Mouse (Mus musculus): Measurements from ENCODE around the gene Col4a1. TPM values are rescaled to one million over a fixed set of nuclear protein-coding genes. Genes with fewer than 3 reads are reported as not detected.

Col4a1 gene
- polyA plus RNA-seq, 1 experiment from 2014 or later, result 130 TPM

- no peaks in the 10 kb centered on the region for H3K9me3 ChIP-seq (ENCODE audit: control insufficient read depth, low read length)
- H3K4me2 ChIP-seq (ENCODE audit: low read depth), result no peak overlapping the region
- no peaks in the 10 kb centered on the region for H3K36me3 ChIP-seq (ENCODE audit: control insufficient read depth, insufficient read depth, low read length)
- 95% methylated on average over 5 of the region's 5 CpGs for WGBS
- H3K4me3 ChIP-seq (ENCODE audit: low read depth, low read length), result no peak overlapping the region
- ATAC-seq (ENCODE audit: insufficient read depth, low FRiP score, low TSS enrichment) (no peak), DNase-seq (ENCODE audit: low spot score) (no peak)
- no peaks in the 10 kb centered on the region for H3K27me3 ChIP-seq (ENCODE audit: control insufficient read depth, insufficient read depth, low read length)
- no peak overlapping the region for H3K27ac ChIP-seq (ENCODE audit: low read depth, low read length)
- no peak overlapping the region for H3K9ac ChIP-seq (ENCODE audit: low read length)
- H3K4me1 ChIP-seq (ENCODE audit: control insufficient read depth, insufficient read depth, low read length), result no peaks in the 10 kb centered on the region; the same call in 1 of the 2 replicates
These were observed 23.7 kb upstream of the Col4a1 start for GRCm38 (mm10) chr8:11336346-11336745.

GRCm38 (mm10) chr8:11335238-11335637, 22.6 kb upstream of the Col4a1 start:
- ATAC-seq (ENCODE audit: insufficient read depth, low FRiP score, low TSS enrichment), result no peak
- WGBS, result 89% methylated on average over 4 of the region's 4 CpGs
- H3K4me1 ChIP-seq (ENCODE audit: control insufficient read depth, insufficient read depth, low read length), result no peaks in the 10 kb centered on the region; the same call in 1 of the 2 replicates

GRCm38 (mm10) chr8:11334493-11334892, 21.9 kb upstream of the Col4a1 start:
- ATAC-seq (ENCODE audit: insufficient read depth, low FRiP score, low TSS enrichment) (no peak), DNase-seq (ENCODE audit: low spot score) (no peak)
- H3K27me3 ChIP-seq (ENCODE audit: control insufficient read depth, insufficient read depth, low read length), result no peaks in the 10 kb centered on the region
- H3K27ac ChIP-seq (ENCODE audit: low read depth, low read length), result no peak overlapping the region
- H3K4me1 ChIP-seq (ENCODE audit: control insufficient read depth, insufficient read depth, low read length), result no peaks in the 10 kb centered on the region; the same call in 1 of the 2 replicates
- H3K4me2 ChIP-seq (ENCODE audit: low read depth), result no peak overlapping the region
- H3K4me3 ChIP-seq (ENCODE audit: low read depth, low read length), result no peak overlapping the region
- H3K9me3 ChIP-seq (ENCODE audit: control insufficient read depth, low read length), result no peaks in the 10 kb centered on the region
- H3K9ac ChIP-seq (ENCODE audit: low read length), result no peak overlapping the region
- 89% methylated on average over 3 of the region's 3 CpGs for WGBS
- no peaks in the 10 kb centered on the region for H3K36me3 ChIP-seq (ENCODE audit: control insufficient read depth, insufficient read depth, low read length)

More at GRCm38 (mm10) chr8:11335238-11335637, 22.6 kb upstream of the Col4a1 start:
- Histone ChIP-seq H3K9me3 (ENCODE audit: control insufficient read depth, low read length) (no peaks in the 10 kb centered on the region), H3K27me3 (ENCODE audit: control insufficient read depth, insufficient read depth, low read length) (no peaks in the 10 kb centered on the region), H3K9ac (ENCODE audit: low read length) (no peak overlapping the region), H3K27ac (ENCODE audit: low read depth, low read length) (no peak overlapping the region), H3K36me3 (ENCODE audit: control insufficient read depth, insufficient read depth, low read length) (no peaks in the 10 kb centered on the region), H3K4me3 (ENCODE audit: low read depth, low read length) (no peak overlapping the region), H3K4me2 (ENCODE audit: low read depth) (no peak overlapping the region)
- no peak for DNase-seq (ENCODE audit: low spot score)

- Histone ChIP-seq H3K4me3 (ENCODE audit: low read depth, low read length) (no peak overlapping the region), H3K36me3 (ENCODE audit: control insufficient read depth, insufficient read depth, low read length) (no peaks in the 10 kb centered on the region), H3K9ac (ENCODE audit: low read length) (no peak overlapping the region), H3K4me1 (ENCODE audit: control insufficient read depth, insufficient read depth, low read length) (no peaks in the 10 kb centered on the region; the same call in 1 of the 2 replicates), H3K4me2 (ENCODE audit: low read depth) (no peak overlapping the region), H3K9me3 (ENCODE audit: control insufficient read depth, low read length) (no peaks in the 10 kb centered on the region), H3K27ac (ENCODE audit: low read depth, low read length) (no peak overlapping the region), H3K27me3 (ENCODE audit: control insufficient read depth, insufficient read depth, low read length) (no peaks in the 10 kb centered on the region)
- ATAC-seq (ENCODE audit: insufficient read depth, low FRiP score, low TSS enrichment) (no peak), DNase-seq (ENCODE audit: low spot score) (no peak)
- 72% methylated on average over 6 of the region's 6 CpGs for WGBS
These were observed 21.1 kb upstream of the Col4a1 start for GRCm38 (mm10) chr8:11333746-11334145.

GRCm38 (mm10) chr8:11331561-11331960, 18.9 kb upstream of the Col4a1 start:
- 86% methylated on average over 4 of the region's 4 CpGs for WGBS

GRCm38 (mm10) chr8:11327722-11328417, 15.2 kb upstream of the Col4a1 start:
- H3K4me3 ChIP-seq (ENCODE audit: low read depth, low read length), result no peak overlapping the region
- H3K9ac ChIP-seq (ENCODE audit: low read length), result no peak overlapping the region
- H3K4me2 ChIP-seq (ENCODE audit: low read depth), result no peak overlapping the region
- ATAC-seq (ENCODE audit: insufficient read depth, low FRiP score, low TSS enrichment) (no peak), DNase-seq (ENCODE audit: low spot score) (no peak)
- H3K36me3 ChIP-seq (ENCODE audit: control insufficient read depth, insufficient read depth, low read length), result no peaks in the 10 kb centered on the region
- WGBS, result 58% methylated on average over 5 of the region's 5 CpGs
- H3K4me1 ChIP-seq (ENCODE audit: control insufficient read depth, insufficient read depth, low read length), result no peaks in the 10 kb centered on the region
- no peaks in the 10 kb centered on the region for H3K9me3 ChIP-seq (ENCODE audit: control insufficient read depth, low read length)
- no peaks in the 10 kb centered on the region for H3K27me3 ChIP-seq (ENCODE audit: control insufficient read depth, insufficient read depth, low read length)
- no peak overlapping the region for H3K27ac ChIP-seq (ENCODE audit: low read depth, low read length)

More at GRCm38 (mm10) chr8:11331561-11331960, 18.9 kb upstream of the Col4a1 start:
- Histone ChIP-seq H3K27me3 (ENCODE audit: control insufficient read depth, insufficient read depth, low read length) (no peaks in the 10 kb centered on the region), H3K4me2 (ENCODE audit: low read depth) (no peak overlapping the region), H3K27ac (ENCODE audit: low read depth, low read length) (no peak overlapping the region), H3K36me3 (ENCODE audit: control insufficient read depth, insufficient read depth, low read length) (no peaks in the 10 kb centered on the region), H3K9ac (ENCODE audit: low read length) (no peak overlapping the region), H3K4me1 (ENCODE audit: control insufficient read depth, insufficient read depth, low read length) (no peaks in the 10 kb centered on the region; the same call in 1 of the 2 replicates), H3K4me3 (ENCODE audit: low read depth, low read length) (no peak overlapping the region), H3K9me3 (ENCODE audit: control insufficient read depth, low read length) (no peaks in the 10 kb centered on the region)
- ATAC-seq (ENCODE audit: insufficient read depth, low FRiP score, low TSS enrichment), result no peak
- DNase-seq (ENCODE audit: low spot score), result no peak

GRCm38 (mm10) chr8:11327298-11327697, 14.7 kb upstream of the Col4a1 start:
- no peaks in the 10 kb centered on the region for H3K4me1 ChIP-seq (ENCODE audit: control insufficient read depth, insufficient read depth, low read length)
- no peak overlapping the region for H3K4me2 ChIP-seq (ENCODE audit: low read depth)
- H3K27ac ChIP-seq (ENCODE audit: low read depth, low read length), result no peak overlapping the region
- H3K4me3 ChIP-seq (ENCODE audit: low read depth, low read length), result no peak overlapping the region
- H3K27me3 ChIP-seq (ENCODE audit: control insufficient read depth, insufficient read depth, low read length), result no peaks in the 10 kb centered on the region
- 47% methylated on average over 4 of the region's 4 CpGs for WGBS
- no peaks in the 10 kb centered on the region for H3K9me3 ChIP-seq (ENCODE audit: control insufficient read depth, low read length)
- ATAC-seq (ENCODE audit: insufficient read depth, low FRiP score, low TSS enrichment) (no peak), DNase-seq (ENCODE audit: low spot score) (no peak)
- no peak overlapping the region for H3K9ac ChIP-seq (ENCODE audit: low read length)
- H3K36me3 ChIP-seq (ENCODE audit: control insufficient read depth, insufficient read depth, low read length), result no peaks in the 10 kb centered on the region

GRCm38 (mm10) chr8:11324801-11325395, 12.3 kb upstream of the Col4a1 start:
- no peak for DNase-seq (ENCODE audit: low spot score)
- no peak for ATAC-seq (ENCODE audit: insufficient read depth, low FRiP score, low TSS enrichment)
- H3K9me3 ChIP-seq (ENCODE audit: control insufficient read depth, low read length), result no peaks in the 10 kb centered on the region
- H3K27ac ChIP-seq (ENCODE audit: low read depth, low read length), result no peak overlapping the region
- H3K27me3 ChIP-seq (ENCODE audit: control insufficient read depth, insufficient read depth, low read length), result no peaks in the 10 kb centered on the region
- no peaks in the 10 kb centered on the region for H3K4me1 ChIP-seq (ENCODE audit: control insufficient read depth, insufficient read depth, low read length)
- H3K9ac ChIP-seq (ENCODE audit: low read length), result no peak overlapping the region
- no peaks in the 10 kb centered on the region for H3K36me3 ChIP-seq (ENCODE audit: control insufficient read depth, insufficient read depth, low read length)
- no peak overlapping the region for H3K4me2 ChIP-seq (ENCODE audit: low read depth)
- no peak overlapping the region for H3K4me3 ChIP-seq (ENCODE audit: low read depth, low read length)
- WGBS, result 85% methylated on average over 6 of the region's 6 CpGs

- no peaks in the 10 kb centered on the region for H3K27me3 ChIP-seq (ENCODE audit: control insufficient read depth, insufficient read depth, low read length)
- DNase-seq (ENCODE audit: low spot score) (no peak), ATAC-seq (ENCODE audit: insufficient read depth, low FRiP score, low TSS enrichment) (no peak)
- no peaks in the 10 kb centered on the region for H3K9me3 ChIP-seq (ENCODE audit: control insufficient read depth, low read length)
- no peaks in the 10 kb centered on the region for H3K4me1 ChIP-seq (ENCODE audit: control insufficient read depth, insufficient read depth, low read length)
- H3K4me2 ChIP-seq (ENCODE audit: low read depth), result no peak overlapping the region
- no peak overlapping the region for H3K4me3 ChIP-seq (ENCODE audit: low read depth, low read length)
- no peaks in the 10 kb centered on the region for H3K36me3 ChIP-seq (ENCODE audit: control insufficient read depth, insufficient read depth, low read length)
- H3K9ac ChIP-seq (ENCODE audit: low read length), result no peak overlapping the region
- WGBS, result 78% methylated on average over 1 of the region's 1 CpGs
- no peak overlapping the region for H3K27ac ChIP-seq (ENCODE audit: low read depth, low read length)
These were observed 11.1 kb upstream of the Col4a1 start for GRCm38 (mm10) chr8:11323681-11324080.

All from neural tube, embryonic 11.5 days (tissue).